Mouse (Mus musculus): ENCODE data around the gene Plekhm3.

DNA sequence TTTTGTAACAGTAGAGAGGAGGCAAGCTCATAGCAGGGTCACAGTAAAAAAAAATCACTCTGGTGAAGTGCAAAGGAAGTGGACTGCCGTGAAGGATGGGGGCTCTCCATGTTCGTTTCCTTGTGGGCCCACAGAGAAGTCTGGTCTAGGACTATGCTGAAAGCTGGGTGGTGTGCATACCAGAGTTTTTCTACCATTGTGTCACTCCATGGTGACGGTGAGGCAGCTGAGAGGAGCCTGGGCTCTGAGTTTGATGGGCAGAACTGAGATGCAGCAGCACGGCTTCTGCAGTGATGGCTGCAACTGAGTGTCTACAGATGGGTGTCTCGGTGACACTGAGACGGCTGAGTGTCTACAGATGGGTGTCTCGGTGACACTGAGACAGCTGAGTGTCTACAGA, 108.5 kb downstream of the Plekhm3 start:
- TF ChIP-seq TAL1 (IDR thresholded peaks at IDR 0.05; ENCODE audit: low read length) (no peak), GATA1 (IDR thresholded peaks at IDR 0.05; ENCODE audit: low read length) (no peak)

Measured in erythroblast, embryonic 14.5 days (primary cell).